Mouse (Mus musculus): ENCODE results near the gene Foxn1. TPM values are rescaled to one million over a fixed set of nuclear protein-coding genes. Genes with fewer than 3 reads are reported as not detected.

The Foxn1 gene
- polyA plus RNA-seq (2014; fragmentation: Nextera tagmentation; extraction: Ambion mirVana) = 0.11 TPM in 1 of 2 replicates, not detected in the other

DNA sequence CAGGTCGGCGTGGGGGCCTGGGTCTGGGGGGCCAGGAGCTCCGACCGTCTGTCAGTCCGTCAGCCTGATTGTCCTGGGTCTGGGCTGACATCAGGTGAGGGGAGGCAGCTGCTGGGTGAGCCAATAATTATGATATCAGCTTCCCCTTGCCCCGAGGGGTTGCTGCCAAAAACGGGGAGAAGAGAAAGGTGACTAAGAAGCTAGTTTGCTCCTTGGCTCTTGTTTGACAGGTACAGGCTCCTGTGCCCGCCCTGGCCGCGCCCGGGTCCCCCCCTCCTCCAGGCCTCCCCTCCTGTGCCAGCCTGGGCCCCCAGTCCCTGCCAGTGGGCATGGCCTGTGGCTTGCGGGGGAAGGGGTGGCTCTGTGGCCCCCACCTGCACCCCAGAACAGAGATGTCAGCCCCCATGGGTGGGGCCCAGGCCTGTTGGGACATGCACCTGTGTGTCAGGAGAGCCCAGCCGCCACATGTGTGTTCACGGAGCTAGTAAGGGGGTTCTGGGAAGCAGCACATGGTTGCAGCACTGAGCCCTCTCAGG lies at the start of gene Foxn1:
Gene Foxn1 (minus strand): TSS at position 51 of the 536 bp plus-strand sequence.
- H3K9ac ChIP-seq (ENCODE audit: low read depth, low read length) = no peak within 1 kb of the TSS
- H3K27me3 ChIP-seq (ENCODE audit: control insufficient read depth, insufficient read depth, low read length) = no peaks in the 10 kb centered on the region
- ATAC-seq (ENCODE audit: low FRiP score, low TSS enrichment) = no peak
- peaks cover 9% of the 10 kb centered on the region; the same call in 1 of the 2 replicates for H3K4me1 ChIP-seq (ENCODE audit: control insufficient read depth, insufficient read depth, low read length)
- no peak within 1 kb of the TSS for H3K4me3 ChIP-seq (ENCODE audit: low read length)
- no peaks in the 10 kb centered on the region for H3K36me3 ChIP-seq (ENCODE audit: control insufficient read depth, insufficient read depth, low read length)
- WGBS = 70% methylated on average over 14 of the region's 14 CpGs
- H3K4me2 ChIP-seq (replicated peaks; ENCODE audit: low read depth, low read length) = no peak within 1 kb of the TSS
- no peaks in the 10 kb centered on the region for H3K9me3 ChIP-seq (ENCODE audit: control insufficient read depth, low read length)
- H3K27ac ChIP-seq (ENCODE audit: low read depth, low read length) = no peak within 1 kb of the TSS

GRCm38 (mm10) chr11:78435776-78436349 lies 49.5 kb upstream of the Foxn1 start:
- ATAC-seq (ENCODE audit: low FRiP score, low TSS enrichment) = peak; percentile 91
- no peak overlapping the region for H3K9ac ChIP-seq (ENCODE audit: low read depth, low read length)
- peak overlapping the region; percentile 74 for H3K27ac ChIP-seq (ENCODE audit: low read depth, low read length)
- H3K36me3 ChIP-seq (ENCODE audit: control insufficient read depth, insufficient read depth, low read length) = no peaks in the 10 kb centered on the region
- H3K4me2 ChIP-seq (replicated peaks; ENCODE audit: low read depth, low read length) = peak overlapping the region; percentile 23; the same call in 1 of the 2 replicates
- H3K27me3 ChIP-seq (ENCODE audit: control insufficient read depth, insufficient read depth, low read length) = no peaks in the 10 kb centered on the region
- H3K9me3 ChIP-seq (ENCODE audit: control insufficient read depth, low read length) = no peaks in the 10 kb centered on the region
- peaks cover 9% of the 10 kb centered on the region; the same call in 1 of the 2 replicates for H3K4me1 ChIP-seq (ENCODE audit: control insufficient read depth, insufficient read depth, low read length)
- no peak overlapping the region for H3K4me3 ChIP-seq (ENCODE audit: low read length)
- 4% methylated on average over 19 of the region's 19 CpGs for WGBS

- no peak overlapping the region for H3K4me3 ChIP-seq (ENCODE audit: low read length)
- 38% methylated on average over 4 of the region's 4 CpGs for WGBS
- no peaks in the 10 kb centered on the region for H3K9me3 ChIP-seq (ENCODE audit: control insufficient read depth, low read length)
- no peak overlapping the region for H3K9ac ChIP-seq (ENCODE audit: low read depth, low read length)
- H3K27ac ChIP-seq (ENCODE audit: low read depth, low read length) = peak overlapping the region; percentile 26; the same call in 1 of the 2 replicates
- H3K36me3 ChIP-seq (ENCODE audit: control insufficient read depth, insufficient read depth, low read length) = no peaks in the 10 kb centered on the region
- no peaks in the 10 kb centered on the region for H3K27me3 ChIP-seq (ENCODE audit: control insufficient read depth, insufficient read depth, low read length)
- H3K4me1 ChIP-seq (ENCODE audit: control insufficient read depth, insufficient read depth, low read length) = peaks cover 9% of the 10 kb centered on the region; the same call in 1 of the 2 replicates
- no peak overlapping the region for H3K4me2 ChIP-seq (replicated peaks; ENCODE audit: low read depth, low read length)
- no peak for ATAC-seq (ENCODE audit: low FRiP score, low TSS enrichment)
These were observed 47.7 kb upstream of the Foxn1 start for GRCm38 (mm10) chr11:78434052-78434451.

- Histone ChIP-seq H3K36me3 (ENCODE audit: control insufficient read depth, insufficient read depth, low read length) (no peaks in the 10 kb centered on the region), H3K4me1 (ENCODE audit: control insufficient read depth, insufficient read depth, low read length) (peaks cover 9% of the 10 kb centered on the region; the same call in 1 of the 2 replicates), H3K9me3 (ENCODE audit: control insufficient read depth, low read length) (no peaks in the 10 kb centered on the region), H3K9ac (ENCODE audit: low read depth, low read length) (no peak overlapping the region), H3K4me3 (ENCODE audit: low read length) (no peak overlapping the region), H3K4me2 (replicated peaks; ENCODE audit: low read depth, low read length) (no peak overlapping the region), H3K27me3 (ENCODE audit: control insufficient read depth, insufficient read depth, low read length) (no peaks in the 10 kb centered on the region), H3K27ac (ENCODE audit: low read depth, low read length) (no peak overlapping the region)
- ATAC-seq (ENCODE audit: low FRiP score, low TSS enrichment) = no peak
- WGBS = 62% methylated on average over 10 of the region's 10 CpGs
These were observed 44.8 kb upstream of the Foxn1 start for GRCm38 (mm10) chr11:78431176-78431575.

DNA sequence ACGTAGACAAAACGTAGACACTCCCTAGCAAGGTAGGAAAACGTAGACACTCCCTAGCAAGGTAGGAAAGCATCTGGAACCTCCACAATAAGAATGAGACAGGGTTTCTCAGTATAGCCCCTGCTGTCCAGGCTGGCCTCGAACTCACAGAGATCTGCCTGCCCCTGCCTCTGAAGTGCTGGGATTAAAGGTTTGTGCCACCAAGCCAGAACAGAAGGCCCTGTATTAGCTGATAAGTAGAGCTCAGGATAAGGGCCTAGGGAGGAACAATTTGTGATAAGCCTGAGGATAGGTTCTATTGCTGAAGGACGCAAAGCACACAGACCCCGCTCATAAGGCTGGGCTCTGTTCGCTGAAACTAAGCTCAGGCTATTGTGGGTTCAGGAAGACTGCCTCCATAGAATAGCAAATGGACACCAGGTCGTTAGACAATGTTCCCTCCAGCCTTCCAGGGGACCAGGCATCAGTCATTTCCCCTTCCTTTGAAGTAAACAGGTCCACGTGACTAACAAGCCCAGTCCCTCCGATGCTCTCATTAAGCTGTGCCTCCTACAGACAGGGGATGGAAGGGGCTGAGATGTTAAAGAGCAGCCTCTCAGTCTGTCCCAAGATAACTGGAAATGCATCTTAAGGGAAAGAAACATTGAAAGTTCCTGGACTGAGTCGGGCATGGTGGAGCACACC lies 44.0 kb upstream of the Foxn1 start:
- no peak overlapping the region for H3K27ac ChIP-seq (ENCODE audit: low read depth, low read length)
- H3K4me3 ChIP-seq (ENCODE audit: low read length) = no peak overlapping the region
- H3K4me2 ChIP-seq (replicated peaks; ENCODE audit: low read depth, low read length) = no peak overlapping the region
- no peaks in the 10 kb centered on the region for H3K27me3 ChIP-seq (ENCODE audit: control insufficient read depth, insufficient read depth, low read length)
- H3K36me3 ChIP-seq (ENCODE audit: control insufficient read depth, insufficient read depth, low read length) = no peaks in the 10 kb centered on the region
- H3K9me3 ChIP-seq (ENCODE audit: control insufficient read depth, low read length) = no peaks in the 10 kb centered on the region
- WGBS = 40% methylated on average over 11 of the region's 11 CpGs
- 0 out of 2 replicates have a peak, but pooled peaks cover 3% of the 10 kb centered on the region for H3K4me1 ChIP-seq (ENCODE audit: control insufficient read depth, insufficient read depth, low read length)
- ATAC-seq (ENCODE audit: low FRiP score, low TSS enrichment) = no peak
- H3K9ac ChIP-seq (ENCODE audit: low read depth, low read length) = no peak overlapping the region

DNA sequence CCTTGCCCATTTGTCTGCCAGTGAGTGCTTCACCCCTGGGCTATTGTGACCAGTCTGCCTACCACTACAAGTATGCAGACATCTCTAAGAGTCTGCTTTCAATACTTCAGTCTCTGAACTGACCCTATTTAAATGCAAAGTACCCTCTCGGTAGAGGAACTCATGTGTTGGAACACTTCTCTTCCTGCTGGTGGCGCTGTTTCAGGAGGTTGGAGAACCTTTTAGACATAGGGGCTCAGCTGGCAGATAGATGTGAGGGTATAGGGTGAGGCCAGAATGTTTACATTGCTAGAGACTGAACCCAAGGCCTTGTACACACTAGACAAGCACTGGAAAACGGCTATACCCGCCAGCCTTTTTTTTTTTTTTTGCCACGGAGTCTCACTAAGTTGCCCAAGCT lies 42.0 kb upstream of the Foxn1 start:
- H3K9ac ChIP-seq (ENCODE audit: low read depth, low read length) = no peak overlapping the region
- no peaks in the 10 kb centered on the region for H3K9me3 ChIP-seq (ENCODE audit: control insufficient read depth, low read length)
- H3K4me1 ChIP-seq (ENCODE audit: control insufficient read depth, insufficient read depth, low read length) = no peaks in the 10 kb centered on the region
- 81% methylated on average over 5 of the region's 5 CpGs for WGBS
- H3K27ac ChIP-seq (ENCODE audit: low read depth, low read length) = no peak overlapping the region
- ATAC-seq (ENCODE audit: low FRiP score, low TSS enrichment) = no peak
- no peaks in the 10 kb centered on the region for H3K36me3 ChIP-seq (ENCODE audit: control insufficient read depth, insufficient read depth, low read length)
- no peak overlapping the region for H3K4me2 ChIP-seq (replicated peaks; ENCODE audit: low read depth, low read length)
- no peak overlapping the region for H3K4me3 ChIP-seq (ENCODE audit: low read length)
- H3K27me3 ChIP-seq (ENCODE audit: control insufficient read depth, insufficient read depth, low read length) = no peaks in the 10 kb centered on the region

GRCm38 (mm10) chr11:78427655-78428054 lies 41.3 kb upstream of the Foxn1 start:
- no peaks in the 10 kb centered on the region for H3K27me3 ChIP-seq (ENCODE audit: control insufficient read depth, insufficient read depth, low read length)

GRCm38 (mm10) chr11:78425572-78425971 lies 39.2 kb upstream of the Foxn1 start:
- 94% methylated on average over 1 of the region's 1 CpGs for WGBS

More at GRCm38 (mm10) chr11:78427655-78428054, 41.3 kb upstream of the Foxn1 start:
- Histone ChIP-seq H3K9ac (ENCODE audit: low read depth, low read length) (no peak overlapping the region), H3K4me2 (replicated peaks; ENCODE audit: low read depth, low read length) (no peak overlapping the region), H3K36me3 (ENCODE audit: control insufficient read depth, insufficient read depth, low read length) (no peaks in the 10 kb centered on the region), H3K4me1 (ENCODE audit: control insufficient read depth, insufficient read depth, low read length) (no peaks in the 10 kb centered on the region), H3K27ac (ENCODE audit: low read depth, low read length) (no peak overlapping the region), H3K9me3 (ENCODE audit: control insufficient read depth, low read length) (no peaks in the 10 kb centered on the region), H3K4me3 (ENCODE audit: low read length) (no peak overlapping the region)
- 87% methylated on average over 6 of the region's 6 CpGs for WGBS
- no peak for ATAC-seq (ENCODE audit: low FRiP score, low TSS enrichment)

GRCm38 (mm10) chr11:78424352-78424751 lies 38.0 kb upstream of the Foxn1 start:
- Histone ChIP-seq H3K9ac (ENCODE audit: low read depth, low read length) (no peak overlapping the region), H3K36me3 (ENCODE audit: control insufficient read depth, insufficient read depth, low read length) (no peaks in the 10 kb centered on the region), H3K9me3 (ENCODE audit: control insufficient read depth, low read length) (no peaks in the 10 kb centered on the region), H3K4me2 (replicated peaks; ENCODE audit: low read depth, low read length) (no peak overlapping the region), H3K27ac (ENCODE audit: low read depth, low read length) (no peak overlapping the region), H3K27me3 (ENCODE audit: control insufficient read depth, insufficient read depth, low read length) (no peaks in the 10 kb centered on the region), H3K4me1 (ENCODE audit: control insufficient read depth, insufficient read depth, low read length) (peaks cover 10% of the 10 kb centered on the region), H3K4me3 (ENCODE audit: low read length) (no peak overlapping the region)
- ATAC-seq (ENCODE audit: low FRiP score, low TSS enrichment) = no peak
- 59% methylated on average over 2 of the region's 2 CpGs for WGBS

More at GRCm38 (mm10) chr11:78425572-78425971, 39.2 kb upstream of the Foxn1 start:
- H3K4me1 ChIP-seq (ENCODE audit: control insufficient read depth, insufficient read depth, low read length) = peaks cover 10% of the 10 kb centered on the region
- ATAC-seq (ENCODE audit: low FRiP score, low TSS enrichment) = no peak
- no peak overlapping the region for H3K27ac ChIP-seq (ENCODE audit: low read depth, low read length)
- H3K27me3 ChIP-seq (ENCODE audit: control insufficient read depth, insufficient read depth, low read length) = no peaks in the 10 kb centered on the region
- no peak overlapping the region for H3K9ac ChIP-seq (ENCODE audit: low read depth, low read length)
- H3K9me3 ChIP-seq (ENCODE audit: control insufficient read depth, low read length) = no peaks in the 10 kb centered on the region
- H3K36me3 ChIP-seq (ENCODE audit: control insufficient read depth, insufficient read depth, low read length) = no peaks in the 10 kb centered on the region
- no peak overlapping the region for H3K4me2 ChIP-seq (replicated peaks; ENCODE audit: low read depth, low read length)
- H3K4me3 ChIP-seq (ENCODE audit: low read length) = no peak overlapping the region

Data from kidney, embryonic 14.5 days (tissue).